Mouse (Mus musculus) heart, postnatal 10 days (tissue): ENCODE results near the gene Accs. TPM values are rescaled to one million over a fixed set of nuclear protein-coding genes. Genes with fewer than 3 reads are reported as not detected.

Source experiments
- DNase-seq, 2 experiments: peaks; one replicate each; pipeline ENCODE4 v3.0.0; 2021
- intact Hi-C: fragments of 180-260 bp; cut with DNase I; formaldehyde crosslinking; loops from one replicate; pipeline ENCODE4 v1.15.1; 2025
- total RNA-seq, 2 experiments: library from RNA; stranded (reverse); gene quantifications; 2 replicates each; pipeline ENCODE4 v1.2.3; 2021

The Accs gene
- total RNA-seq, 2 experiments from 2014 or later: 5.4 to 7.6 TPM

- intact Hi-C loops: no loop called here
- DNase-seq: no peak
These were observed 48.6 kb downstream of the Accs start for GRCm38 (mm10) chr2:93801097-93801496.

- intact Hi-C loops: no loop called here
- peak; percentile 35 to 53 for DNase-seq
These were observed 52.5 kb downstream of the Accs start for GRCm38 (mm10) chr2:93797162-93797795.

GRCm38 (mm10) chr2:93794375-93794774 lies 55.4 kb downstream of the Accs start:
- DNase-seq: no peak
- intact Hi-C loops: no loop called here

- intact Hi-C loops: no loop called here
These were observed 57.9 kb downstream of the Accs start for GRCm38 (mm10) chr2:93791516-93792499.

GRCm38 (mm10) chr2:93790798-93791345 lies 58.9 kb downstream of the Accs start:
- intact Hi-C loops: no loop called here
- no peak for DNase-seq

More at GRCm38 (mm10) chr2:93791516-93792499, 57.9 kb downstream of the Accs start:
- peak; percentile 57 to 59 for DNase-seq

GRCm38 (mm10) chr2:93788557-93788956 lies 61.2 kb downstream of the Accs start:
- no peak for DNase-seq
- intact Hi-C loops: loop anchor here (5.0 kb wide), 1 partner anchor 361 kb away; no protein-coding TSS in a partner anchor

- intact Hi-C loops: loop anchor here (1.0 to 5.0 kb wide), 3 partner anchors 127 to 359 kb away; no protein-coding TSS in a partner anchor
- peak; percentile 82 to 87 for DNase-seq
These were observed 63.6 kb downstream of the Accs start for GRCm38 (mm10) chr2:93786175-93786574.

- no peak for DNase-seq
- intact Hi-C loops: loop anchor here (5.0 kb wide), 1 partner anchor 358 kb away; no protein-coding TSS in a partner anchor
These were observed 64.3 kb downstream of the Accs start for GRCm38 (mm10) chr2:93785432-93785798.

GRCm38 (mm10) chr2:93784721-93785431 lies 64.9 kb downstream of the Accs start:
- no peak for DNase-seq
- intact Hi-C loops: loop anchor here (5.0 kb wide), 1 partner anchor 358 kb away; no protein-coding TSS in a partner anchor

GRCm38 (mm10) chr2:93783926-93784539 lies 65.7 kb downstream of the Accs start:
- no peak for DNase-seq
- intact Hi-C loops: no loop called here

Other genes starting within 250 kb of the Accs start
- gene Alx4, start 207.6 kb downstream of the Accs start, total RNA-seq: under 1 TPM; 0.10 to 0.12 TPM
- 10 to 100 TPM; 58.0 to 59.9 TPM for gene Ext2, start 27.4 kb downstream of the Accs start, total RNA-seq
- gene Accsl, start 19.2 kb upstream of the Accs start, total RNA-seq: under 1 TPM in 1 of 2 experiments, not detected in 1; 0.24 TPM
- 10 to 100 TPM; 25.3 to 29.4 TPM for gene Gm13889, start 107.3 kb upstream of the Accs start, total RNA-seq
- 1 to 10 TPM in 1 of 2 experiments, not detected in 1; 1.0 TPM for gene Gm27027, start 146.4 kb upstream of the Accs start, total RNA-seq
- gene Alkbh3, start 160.9 kb upstream of the Accs start, total RNA-seq: 10 to 100 TPM; 70.0 to 78.2 TPM